Mouse (Mus musculus): ENCODE measurements around the gene Cdc42se1.

Gene Cdc42se1

GRCm38 (mm10) chr3:95284501-95285281 is 56.2 kb downstream of the Cdc42se1 start:
- no peak for DNase-seq (ENCODE audit: low spot score)

- no peak for DNase-seq (ENCODE audit: low spot score)
These were observed 56.9 kb downstream of the Cdc42se1 start for GRCm38 (mm10) chr3:95285390-95285789.
